Mouse (Mus musculus): ENCODE measurements around the gene Tmprss6.

The Tmprss6 gene

GRCm38 (mm10) chr15:78468379-78468937, at the start of gene Tmprss6:
TSS of gene Tmprss6 (minus strand) at chr15:78468634.
- in situ Hi-C loops (cut with MboI, MseI) = no loop called here

- in situ Hi-C loops (cut with MboI, MseI) = no loop called here
Observed at GRCm38 (mm10) chr15:78518221-78518620, 49.8 kb upstream of the Tmprss6 start.

GRCm38 (mm10) chr15:78515759-78516158, 47.3 kb upstream of the Tmprss6 start:
- in situ Hi-C loops (cut with MboI, MseI) = no loop called here

- in situ Hi-C loops (cut with MboI, MseI) = no loop called here
Observed at GRCm38 (mm10) chr15:78514393-78515146, 46.1 kb upstream of the Tmprss6 start.

DNA sequence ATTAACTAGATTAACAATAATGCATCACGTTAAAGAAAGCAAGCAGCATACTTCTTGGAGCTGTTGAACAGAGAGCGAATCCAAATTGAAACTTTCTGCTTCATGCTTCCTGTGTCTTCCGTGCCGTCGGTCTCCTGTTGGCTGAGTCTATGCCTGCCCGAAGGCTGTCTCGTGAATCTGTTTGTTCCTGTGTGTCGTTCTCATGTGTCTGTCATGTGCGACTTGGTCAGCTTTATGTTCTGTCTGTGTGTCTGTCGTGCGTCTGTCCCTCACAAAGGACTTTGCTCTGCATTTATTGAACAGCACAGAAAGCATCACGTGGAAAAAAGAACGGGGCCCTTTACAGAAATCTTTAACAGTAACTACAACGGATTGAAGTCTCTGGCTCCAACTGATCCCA, 44.6 kb upstream of the Tmprss6 start:
- in situ Hi-C loops (cut with MboI, MseI) = no loop called here

DNA sequence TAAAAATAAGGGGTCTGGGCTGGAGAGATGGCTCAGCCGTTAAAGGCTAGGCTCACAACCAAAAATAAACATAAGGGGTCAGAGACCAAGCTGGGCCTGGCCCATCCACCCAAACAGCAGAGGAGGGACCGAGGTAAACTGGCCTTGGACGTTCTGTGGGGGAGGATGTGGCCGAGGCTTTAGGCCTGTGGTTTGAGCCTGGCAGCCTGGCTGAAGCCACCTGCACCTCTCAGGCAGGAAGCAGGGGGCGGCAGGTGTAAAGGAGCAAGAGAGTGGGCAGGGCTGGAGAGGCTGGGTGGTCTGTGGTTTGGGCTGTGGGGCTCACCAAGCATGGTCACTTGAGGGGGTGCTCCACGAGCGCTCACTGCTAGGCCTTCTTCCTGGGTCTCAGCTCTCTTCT, 43.5 kb upstream of the Tmprss6 start:
- in situ Hi-C loops (cut with MboI, MseI) = no loop called here

DNA sequence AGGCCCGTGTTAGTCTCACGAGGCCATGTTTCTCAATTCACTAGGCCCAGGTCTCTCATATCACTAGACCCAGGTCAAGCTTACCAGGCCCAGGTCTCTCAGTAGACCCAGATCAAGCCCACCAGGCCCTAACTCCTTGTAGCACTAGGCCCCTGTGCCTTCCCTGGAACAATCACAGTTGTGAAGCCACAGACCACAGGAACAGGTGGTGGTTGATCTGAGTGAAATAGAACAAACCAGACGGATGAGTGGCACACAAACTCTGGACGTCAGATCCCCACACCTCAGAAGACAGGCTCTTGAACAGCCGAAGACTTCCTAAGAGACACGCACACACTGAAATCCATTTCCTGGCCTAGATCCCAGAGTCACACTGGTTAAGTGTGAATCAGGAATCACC, 42.3 kb upstream of the Tmprss6 start:
- in situ Hi-C loops (cut with MboI, MseI) = no loop called here

DNA sequence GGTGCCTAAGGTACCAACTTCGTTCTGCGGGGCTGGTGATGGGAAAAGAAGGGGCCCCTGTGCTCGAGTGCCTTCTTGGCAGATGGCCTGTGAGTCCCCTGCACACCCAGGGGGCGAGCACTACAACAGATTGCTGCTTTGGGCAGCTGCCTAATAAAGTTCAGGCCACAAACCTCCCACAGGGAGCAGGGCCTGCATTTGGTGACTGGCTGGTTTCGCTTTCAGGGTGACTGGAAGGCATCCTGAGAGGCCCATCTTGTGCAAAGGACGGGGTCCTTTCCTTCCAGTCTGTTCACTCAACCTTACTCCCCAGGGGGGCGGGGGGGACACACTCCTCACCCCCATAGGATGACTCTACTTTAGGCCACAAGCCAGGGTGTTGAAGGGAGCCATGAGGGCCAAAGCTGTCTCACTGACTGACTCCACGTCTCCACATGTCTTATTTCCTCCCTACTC, 41.7 kb upstream of the Tmprss6 start:
- in situ Hi-C loops (cut with MboI, MseI) = no loop called here

GRCm38 (mm10) chr15:78509297-78509899, 41.0 kb upstream of the Tmprss6 start:
- in situ Hi-C loops (cut with MboI, MseI) = no loop called here

GRCm38 (mm10) chr15:78508443-78508842, 40.0 kb upstream of the Tmprss6 start:
- in situ Hi-C loops (cut with MboI, MseI) = no loop called here

- in situ Hi-C loops (cut with MboI, MseI) = no loop called here
Observed at GRCm38 (mm10) chr15:78505541-78505940, 37.1 kb upstream of the Tmprss6 start.

- in situ Hi-C loops (cut with MboI, MseI) = no loop called here
Observed at GRCm38 (mm10) chr15:78504816-78505215, 36.4 kb upstream of the Tmprss6 start.

DNA sequence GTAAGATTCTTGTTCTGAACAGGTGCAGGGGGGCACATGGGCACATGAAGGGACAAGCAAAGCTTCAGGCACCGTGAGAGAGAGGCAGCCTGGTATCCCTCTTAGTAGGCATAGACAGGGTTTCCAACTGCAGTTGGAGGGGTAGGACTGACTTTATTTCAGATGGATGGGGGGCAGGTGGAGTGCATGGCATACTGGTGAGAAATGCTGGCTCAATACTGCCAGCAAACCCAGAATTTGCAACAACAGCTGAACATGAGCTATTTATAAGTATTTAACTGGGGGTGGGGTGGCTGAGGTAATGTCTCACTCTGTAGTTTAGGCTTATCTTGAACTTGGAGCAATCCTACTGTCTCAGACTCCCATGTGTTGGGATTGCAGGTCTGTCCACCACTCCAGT, 35.6 kb upstream of the Tmprss6 start:
- in situ Hi-C loops (cut with MboI, MseI) = no loop called here

GRCm38 (mm10) chr15:78502437-78503132, 34.2 kb upstream of the Tmprss6 start:
- in situ Hi-C loops (cut with MboI, MseI) = no loop called here

DNA sequence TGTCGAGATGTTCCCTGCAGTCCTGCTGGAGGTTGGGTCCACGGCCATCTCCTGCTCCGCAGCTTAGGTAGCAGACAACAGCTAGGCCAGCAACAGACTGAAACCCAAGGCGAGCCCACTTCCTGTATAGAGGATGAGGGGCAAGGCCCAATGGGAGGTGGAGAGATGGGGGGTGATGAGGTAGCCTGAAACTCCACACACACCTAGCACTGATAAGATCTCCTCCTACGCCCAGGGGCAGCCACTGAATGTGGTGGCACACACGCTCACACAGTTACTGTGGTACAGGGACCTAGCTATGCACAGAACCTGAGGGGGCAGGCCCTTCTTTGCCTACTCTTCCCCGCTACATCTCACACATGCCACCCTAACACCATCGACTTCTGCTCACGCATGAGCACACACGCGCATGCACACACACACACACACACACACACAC, 26.6 kb upstream of the Tmprss6 start, which contains the start of gene Il2rb:
Gene Il2rb, minus strand, starts transcription at position 304 of the 439 bp plus-strand sequence.
- in situ Hi-C loops (cut with MboI, MseI) = loop anchor here (5.0 kb wide), 1 partner anchor 43 kb away; no protein-coding TSS in a partner anchor

DNA sequence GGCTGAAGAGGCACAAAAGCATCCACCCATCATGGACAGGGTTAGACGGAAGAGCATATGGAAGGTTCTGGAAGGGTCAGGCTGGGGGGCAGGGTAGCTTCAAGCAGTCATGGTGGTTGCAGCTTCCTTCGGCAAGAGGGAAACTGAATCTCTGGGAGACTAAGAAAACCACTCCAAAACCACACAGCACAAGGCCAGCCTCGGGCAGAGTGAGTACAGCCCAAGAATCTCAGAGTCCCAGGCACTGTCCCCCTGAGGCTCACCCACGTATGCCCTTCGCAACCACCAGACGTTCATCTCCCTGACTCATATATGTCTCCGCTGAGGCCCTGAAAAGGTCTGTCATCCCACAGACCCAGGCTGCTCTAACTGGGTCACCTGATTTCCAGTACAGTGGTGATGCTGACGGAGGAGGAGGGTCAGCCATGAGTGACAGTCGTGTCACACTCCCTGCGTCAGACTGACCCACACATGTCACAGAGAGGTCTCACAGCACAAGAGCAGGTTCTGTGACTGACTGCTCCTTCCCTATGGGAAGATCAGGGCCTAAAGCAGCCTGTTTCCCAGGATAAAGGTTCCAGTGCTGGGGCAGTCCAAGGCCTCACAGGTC, 25.1 kb upstream of the Tmprss6 start:
- in situ Hi-C loops (cut with MboI, MseI) = loop anchor here (5.0 kb wide), 1 partner anchor 41 kb away; no protein-coding TSS in a partner anchor

- in situ Hi-C loops (cut with MboI, MseI) = loop anchor here (5.0 kb wide), 1 partner anchor 39 kb away; no protein-coding TSS in a partner anchor
Observed at GRCm38 (mm10) chr15:78491301-78491700, 22.9 kb upstream of the Tmprss6 start.

GRCm38 (mm10) chr15:78489906-78490305, 21.5 kb upstream of the Tmprss6 start:
- in situ Hi-C loops (cut with MboI, MseI) = loop anchor here (5.0 kb wide), 1 partner anchor 38 kb away; no protein-coding TSS in a partner anchor

DNA sequence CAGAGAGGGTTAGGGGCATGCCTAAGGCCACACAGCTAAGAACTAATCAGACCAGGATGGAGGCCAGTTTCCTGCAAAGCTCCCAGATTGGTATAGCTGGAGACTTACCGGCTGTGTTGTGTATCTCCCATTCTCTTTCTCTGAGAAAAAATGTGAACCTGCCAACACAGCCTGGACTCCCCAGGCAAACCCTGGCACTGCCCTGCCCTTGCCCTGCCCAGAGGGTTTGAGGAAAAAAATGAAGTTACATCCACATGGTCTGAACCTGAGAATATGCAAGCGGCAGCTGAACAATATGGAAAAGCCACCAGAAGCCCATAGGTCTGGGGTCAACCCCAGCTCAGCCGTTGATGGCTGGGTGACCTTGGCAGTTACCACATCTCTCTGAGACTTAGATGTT, 20.8 kb upstream of the Tmprss6 start:
- in situ Hi-C loops (cut with MboI, MseI) = no loop called here

GRCm38 (mm10) chr15:78487066-78487465, 18.6 kb upstream of the Tmprss6 start:
- in situ Hi-C loops (cut with MboI, MseI) = no loop called here

DNA sequence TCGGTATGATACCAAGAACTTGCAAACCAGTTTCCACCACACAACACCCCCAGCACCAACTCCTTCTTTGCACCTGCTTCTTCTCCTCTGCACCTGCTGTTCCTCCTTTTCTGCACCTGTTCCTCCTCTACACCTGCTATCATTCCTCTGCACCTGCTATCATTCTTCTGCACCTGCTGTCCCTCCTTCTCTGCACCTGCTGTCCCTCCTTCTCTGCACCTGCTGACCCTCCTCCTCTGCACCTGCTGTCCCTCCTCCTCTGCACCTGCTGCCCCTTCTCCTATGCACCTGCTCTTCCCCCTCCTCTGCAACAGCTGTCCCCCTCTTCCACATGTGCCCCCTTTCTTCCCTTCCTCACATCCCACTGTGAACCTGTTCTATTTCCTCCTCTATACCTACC, 18.1 kb upstream of the Tmprss6 start:
- in situ Hi-C loops (cut with MboI, MseI) = no loop called here
